Mouse (Mus musculus) embryonic fibroblast, embryonic 13.5 days (primary cell): ENCODE results near the gene Cradd.

Experiments used
- CTCF ChIP-seq: IDR thresholded peaks from 2 replicates; pipeline ENCODE4 v1.5.1; 2011; ENCODE audit warnings: mild to moderate bottlenecking, control low read depth, low read length, moderate library complexity, borderline replicate concordance; ENCODE audit not compliant: insufficient read depth
- POLR2A ChIP-seq: IDR thresholded peaks from 2 replicates; pipeline ENCODE4 v1.6.1; 2011; ENCODE audit warnings: low read depth, mild to moderate bottlenecking, control low read depth, low read length, moderate library complexity

- TF ChIP-seq CTCF (no peak), POLR2A (no peak)
Observed at GRCm38 (mm10) chr10:95199541-95200269, 124.2 kb downstream of the Cradd start.
